Mouse (Mus musculus) testis, adult 2 months (tissue): Measurements from ENCODE around the gene Apbb1ip.

ENCODE experiments used
- CTCF ChIP-seq: fragments of 200-500 bp; IDR thresholded peaks from 2 replicates; pipeline ENCODE4 v1.5.1; 2012; ENCODE audit warnings: low read depth, mild to moderate bottlenecking, inconsistent platforms, low read length, moderate library complexity; ENCODE audit not compliant: control insufficient read depth, insufficient read depth, insufficient replicate concordance
- POLR2A ChIP-seq: fragments of 200-500 bp; IDR thresholded peaks from 2 replicates; pipeline ENCODE4 v1.6.1; 2012; ENCODE audit warnings: low read depth, mild to moderate bottlenecking, inconsistent platforms, low read length, moderate library complexity; ENCODE audit not compliant: control insufficient read depth

- TF ChIP-seq POLR2A (no peak), CTCF (no peak)
Measured at GRCm38 (mm10) chr2:22775681-22776080, 1.8 kb downstream of the Apbb1ip start.
